In the genomic region with DNA sequence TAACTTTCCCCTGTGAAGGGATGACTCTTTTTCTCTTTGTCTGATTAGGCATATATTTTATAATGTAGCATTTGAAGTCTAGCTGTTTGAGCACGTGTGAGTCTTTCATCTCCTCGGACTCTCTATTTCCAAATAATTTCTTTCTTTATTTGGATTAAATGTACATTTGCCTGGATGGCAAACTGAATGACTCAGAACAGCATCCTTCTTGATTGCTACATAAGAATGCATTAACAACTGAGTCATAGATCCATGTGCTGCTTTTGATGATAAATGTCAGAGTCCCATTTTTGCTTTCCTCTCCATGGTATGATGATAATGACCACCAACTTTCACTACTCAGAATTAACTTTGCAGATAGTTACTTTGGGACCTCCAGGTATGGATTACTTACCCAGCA, we compare ENCODE assay signal across 15 mouse cellular contexts.
"Had no signal": no experiment of that assay in that cellular context is flagged by ENCODE, and none has a peak within 500 bp of the region (broad histone marks: within the 10 kb centered on the region; RNA-seq: fewer than 3 reads in every experiment).

No protein-coding gene starts in this region.

- H3K4me3 ChIP-seq: midbrain, embryonic 10.5 days; midbrain, embryonic 12.5 days; neural tube, embryonic 12.5 days; stomach, embryonic 15.5 days had no signal

- H3K27ac ChIP-seq: midbrain, embryonic 10.5 days; midbrain, embryonic 12.5 days; neural tube, embryonic 12.5 days; stomach, embryonic 15.5 days; stomach, postnatal 0 days had no signal

- ATAC-seq: midbrain, embryonic 16.5 days had no signal

- H3K4me1 ChIP-seq: midbrain, embryonic 10.5 days; midbrain, embryonic 12.5 days; neural tube, embryonic 12.5 days; stomach, embryonic 15.5 days had no signal

- H3K9me3 ChIP-seq: midbrain, embryonic 10.5 days; midbrain, embryonic 12.5 days; neural tube, embryonic 12.5 days; stomach, embryonic 15.5 days had no signal

- H3K4me2 ChIP-seq: lung, embryonic 14.5 days; midbrain, embryonic 12.5 days; neural tube, embryonic 12.5 days; stomach, embryonic 15.5 days had no signal

- DNase-seq: lung, adult 18-20 months; lung, embryonic 14.5 days; lung, postnatal 10 days; lung, postnatal 4 days; midbrain, embryonic 14.5 days; right cerebral cortex, postnatal 14 days; thymus, adult 2 months; thymus, postnatal 25 days; thymus, postnatal 4 days had no signal

- H3K9ac ChIP-seq: lung, embryonic 14.5 days; midbrain, embryonic 12.5 days; neural tube, embryonic 12.5 days; stomach, embryonic 15.5 days had no signal

- H3K27me3 ChIP-seq: midbrain, embryonic 12.5 days; neural tube, embryonic 12.5 days; stomach, embryonic 15.5 days had no signal

- H3K36me3 ChIP-seq: midbrain, embryonic 10.5 days; midbrain, embryonic 12.5 days; neural tube, embryonic 12.5 days; stomach, embryonic 15.5 days had no signal
